Mouse (Mus musculus) cortical plate, adult 2 months (tissue): ENCODE results near the gene Hcrtr2. TPM values are rescaled to one million over a fixed set of nuclear protein-coding genes. Genes with fewer than 3 reads are reported as not detected.
A peak's percentile ranks its signal among the peaks of the same experiment; 100 is the strongest.

Experiments
- H3K27ac ChIP-seq: fragments of 200-500 bp; 2 replicates; pipeline ENCODE4 v1.5.1; 2012; ENCODE audit warnings: low read length, control low read depth, inconsistent platforms; ENCODE audit not compliant: insufficient read depth
- H3K4me1 ChIP-seq: fragments of 200-500 bp; 2 replicates; pipeline ENCODE4 v1.6.1; 2011; ENCODE audit warnings: low read length; ENCODE audit not compliant: control insufficient read depth, insufficient read depth
- H3K4me3 ChIP-seq: fragments of 200-500 bp; 2 replicates; pipeline ENCODE4 v1.5.1; 2011; ENCODE audit warnings: mild to moderate bottlenecking, low read length, control low read depth; ENCODE audit not compliant: insufficient read depth
- CTCF ChIP-seq: fragments of 200-500 bp; IDR thresholded peaks from 2 replicates; pipeline ENCODE4 v1.5.1; 2011; ENCODE audit warnings: mild to moderate bottlenecking, control low read depth, low read length; ENCODE audit not compliant: insufficient read depth; ENCODE audit errors: extremely low read depth
- POLR2A ChIP-seq: fragments of 200-500 bp; IDR thresholded peaks from 2 replicates; pipeline ENCODE4 v1.6.1; 2011; ENCODE audit warnings: mild to moderate bottlenecking, low read length, control low read depth; ENCODE audit not compliant: insufficient read depth; ENCODE audit errors: extremely low read depth
- polyA plus RNA-seq: library from polyadenylated mRNA; depleted of rRNA; stranded (reverse); fragments of >200 nt; gene quantifications from 2 replicates; pipeline ENCODE4 v1.2.3, GENCODE M21; 2012; rRNA removed

Hcrtr2 gene
- 1.2 and 1.3 TPM in 2 replicates for polyA plus RNA-seq

GRCm38 (mm10) chr9:76323756-76324155 lies at the start of gene Hcrtr2:
Gene Hcrtr2 (minus strand): TSS chr9:76323856.
- Histone ChIP-seq H3K27ac (no peak within 1 kb of the TSS), H3K4me3 (peak within 1 kb of the TSS; percentile 32), H3K4me1 (peaks cover 3% of the 10 kb centered on the region; the same call in 1 of the 2 replicates)
- TF ChIP-seq CTCF (no peak), POLR2A (no peak)

- Histone ChIP-seq H3K4me3 (no peak overlapping the region), H3K27ac (no peak overlapping the region), H3K4me1 (no peaks in the 10 kb centered on the region)
- TF ChIP-seq POLR2A, result no peak
- TF ChIP-seq CTCF, result no peak
These were observed 41.2 kb upstream of the Hcrtr2 start for GRCm38 (mm10) chr9:76364874-76365273.

- no peak for TF ChIP-seq POLR2A
- TF ChIP-seq CTCF, result no peak
- H3K4me1 ChIP-seq, result no peaks in the 10 kb centered on the region
- H3K4me3 ChIP-seq, result no peak overlapping the region
- H3K27ac ChIP-seq, result no peak overlapping the region
These were observed 36.7 kb upstream of the Hcrtr2 start for GRCm38 (mm10) chr9:76360374-76360773.

- Histone ChIP-seq H3K4me1 (no peaks in the 10 kb centered on the region), H3K4me3 (no peak overlapping the region), H3K27ac (no peak overlapping the region)
- TF ChIP-seq POLR2A (no peak), CTCF (no peak)
These were observed 28.7 kb upstream of the Hcrtr2 start for GRCm38 (mm10) chr9:76352346-76352745.

- H3K4me3 ChIP-seq, result no peak overlapping the region
- TF ChIP-seq POLR2A (no peak), CTCF (no peak)
- H3K27ac ChIP-seq, result no peak overlapping the region
- H3K4me1 ChIP-seq, result no peaks in the 10 kb centered on the region
These were observed 23.6 kb upstream of the Hcrtr2 start for GRCm38 (mm10) chr9:76347298-76347697.

DNA sequence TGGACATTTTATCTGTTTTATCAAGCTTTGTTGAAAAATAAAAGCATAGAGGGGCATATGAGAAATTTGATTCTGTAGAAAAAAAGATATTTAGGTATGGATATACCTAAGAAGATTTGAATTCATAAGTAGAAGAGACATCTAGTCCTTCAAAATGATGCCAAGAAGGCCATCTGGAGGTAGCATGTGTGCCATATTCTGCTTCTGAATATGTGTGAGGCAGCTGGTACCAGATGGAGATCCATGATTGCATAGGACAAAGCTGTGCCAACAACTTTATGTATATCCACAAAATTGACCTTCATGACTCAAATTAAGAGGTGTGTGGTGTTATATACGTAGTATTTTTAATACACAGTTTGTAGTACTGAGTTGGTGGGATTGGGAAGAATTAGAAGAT lies 7.4 kb upstream of the Hcrtr2 start:
- Histone ChIP-seq H3K4me1 (no peaks in the 10 kb centered on the region), H3K27ac (no peak overlapping the region), H3K4me3 (no peak overlapping the region)
- TF ChIP-seq POLR2A (no peak), CTCF (no peak)

GRCm38 (mm10) chr9:76323186-76323701 lies 412 bp downstream of the Hcrtr2 start:
- H3K27ac ChIP-seq, result no peak overlapping the region
- peaks cover 3% of the 10 kb centered on the region; the same call in 1 of the 2 replicates for H3K4me1 ChIP-seq
- peak overlapping the region; percentile 32 for H3K4me3 ChIP-seq
- TF ChIP-seq POLR2A (no peak), CTCF (no peak)

DNA sequence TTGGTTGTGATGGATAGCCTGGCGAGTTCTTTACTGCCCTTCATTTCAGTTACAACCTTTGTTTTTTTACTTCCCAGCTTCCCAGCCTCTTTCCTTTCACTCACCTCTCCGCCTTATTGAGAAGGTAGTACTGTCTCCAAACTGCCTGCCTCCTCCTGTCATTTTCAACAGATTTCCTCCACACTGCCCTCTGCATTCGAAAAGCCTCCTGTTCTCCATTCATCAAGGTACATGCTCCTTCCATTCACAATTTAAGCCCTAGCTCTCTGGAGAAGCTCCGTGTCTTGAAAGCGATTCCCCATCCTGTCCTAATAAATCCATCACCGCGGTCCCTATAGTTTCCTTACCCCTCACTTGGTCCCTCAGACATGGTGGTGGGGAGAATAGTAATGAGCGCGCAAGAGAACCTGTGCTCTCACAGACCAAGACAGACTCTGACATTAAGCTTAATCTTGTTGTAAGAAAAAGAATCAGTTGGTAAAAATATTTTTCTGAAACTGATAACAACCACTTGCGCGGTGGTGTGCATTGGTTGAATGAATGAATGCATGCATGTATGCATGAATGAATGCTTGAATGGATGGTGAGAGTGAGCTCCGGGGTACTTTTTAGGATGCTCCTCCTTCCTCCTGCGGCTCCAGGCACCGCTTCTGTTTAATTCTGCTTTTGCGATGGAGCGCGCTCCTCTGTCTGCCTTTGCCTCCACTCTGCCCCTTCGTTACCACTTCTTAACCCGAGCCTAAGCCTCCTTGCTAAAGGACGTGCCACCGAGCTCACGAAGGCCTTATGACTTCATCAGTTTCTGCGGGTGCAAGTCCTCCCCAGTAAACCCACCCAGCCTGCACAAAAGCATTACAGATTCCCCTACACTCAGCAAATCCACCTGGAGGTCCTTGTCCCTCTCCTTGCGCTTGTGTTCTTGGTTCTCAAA lies 1.3 kb downstream of the Hcrtr2 start:
- no peak for TF ChIP-seq CTCF
- no peak for TF ChIP-seq POLR2A
- Histone ChIP-seq H3K4me1 (peaks cover 3% of the 10 kb centered on the region; the same call in 1 of the 2 replicates), H3K4me3 (peak overlapping the region; percentile 32), H3K27ac (no peak overlapping the region)

GRCm38 (mm10) chr9:76321589-76321988 lies 2.1 kb downstream of the Hcrtr2 start:
- Histone ChIP-seq H3K4me3 (peak overlapping the region; percentile 32; the same call in 1 of the 2 replicates), H3K4me1 (peaks cover 3% of the 10 kb centered on the region; the same call in 1 of the 2 replicates), H3K27ac (no peak overlapping the region)
- TF ChIP-seq CTCF, result no peak
- no peak for TF ChIP-seq POLR2A
